Mouse (Mus musculus): ENCODE measurements around the gene Ormdl1. TPM values are rescaled to one million over a fixed set of nuclear protein-coding genes. Genes with fewer than 3 reads are reported as not detected.
"Not testable (repeated sequence)": the region's sequence is repeated elsewhere in the genome, so short reads cannot be mapped to it uniquely, and the experiment has no call there.

Gene Ormdl1
- polyA plus RNA-seq (2012; rRNA removed) = 3.6 and 6.4 TPM in 2 replicates

DNA sequence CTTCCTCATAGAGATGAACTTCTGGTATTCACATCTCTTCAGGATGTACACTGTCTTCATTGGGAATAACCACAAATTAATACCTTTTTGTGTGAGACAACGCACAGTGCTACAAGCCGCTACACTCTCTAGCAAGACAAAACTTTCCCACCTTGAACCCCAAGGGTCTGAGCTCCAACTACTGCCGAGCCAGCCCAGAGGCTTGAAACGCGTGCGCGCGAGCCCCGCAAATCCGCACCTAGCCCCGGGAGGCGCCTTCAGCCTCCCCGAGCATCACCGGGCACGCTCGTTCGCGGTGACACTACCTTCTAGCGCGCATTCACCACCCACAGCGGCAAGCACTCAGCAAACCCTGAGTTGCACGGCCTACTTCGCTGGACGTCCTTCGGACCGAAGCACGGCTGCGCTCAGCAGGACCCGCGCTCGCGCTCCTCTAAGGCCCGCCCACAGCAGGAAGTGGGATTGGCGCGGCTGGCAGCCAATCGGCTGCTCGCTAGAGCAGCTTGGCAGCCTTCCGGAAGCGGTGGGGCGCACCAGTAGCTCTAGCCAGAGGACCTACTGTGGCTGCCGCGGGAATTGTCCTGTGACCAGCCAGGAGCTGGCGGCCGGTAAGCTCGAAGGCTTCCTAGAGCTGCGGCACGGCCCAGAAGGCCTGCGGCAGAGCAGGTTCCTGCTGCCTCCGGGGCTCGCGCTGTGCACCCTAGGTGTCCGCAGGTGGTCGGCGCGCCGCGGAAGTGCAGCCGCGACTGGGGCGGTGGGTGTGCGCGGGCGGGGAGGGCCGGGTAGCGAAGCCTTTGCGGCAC lies at the start of gene Ormdl1, which contains the start of the genes Pms1 and Gm28778:
Gene Ormdl1 (plus strand): TSS at position 515 of the 803 bp plus-strand sequence.
Gene Pms1 (minus strand): TSS at position 438 of the 803 bp plus-strand sequence.
Gene Gm28778 (plus strand): TSS at position 531 of the 803 bp plus-strand sequence.
- under 1% methylated on average over 66 of the region's 66 CpGs for WGBS
- peak; percentile 71; the same call in 1 of the 2 replicates for TF ChIP-seq POLR2A (IDR thresholded peaks at IDR 0.05; ENCODE audit: borderline replicate concordance, extremely low read depth, low read depth, low read length)
- no peak for TF ChIP-seq CTCF (IDR thresholded peaks at IDR 0.05; ENCODE audit: insufficient read depth, low read length)
- Histone ChIP-seq H3K4me1 (ENCODE audit: control insufficient read depth, insufficient read depth, low read length) (no peaks in the 10 kb centered on the region), H3K4me3 (replicated peaks; ENCODE audit: extremely low read depth, low read depth, low read length) (peak within 1 kb of the TSS; percentile 99)
- peak; percentile 97 for DNase-seq

DNA sequence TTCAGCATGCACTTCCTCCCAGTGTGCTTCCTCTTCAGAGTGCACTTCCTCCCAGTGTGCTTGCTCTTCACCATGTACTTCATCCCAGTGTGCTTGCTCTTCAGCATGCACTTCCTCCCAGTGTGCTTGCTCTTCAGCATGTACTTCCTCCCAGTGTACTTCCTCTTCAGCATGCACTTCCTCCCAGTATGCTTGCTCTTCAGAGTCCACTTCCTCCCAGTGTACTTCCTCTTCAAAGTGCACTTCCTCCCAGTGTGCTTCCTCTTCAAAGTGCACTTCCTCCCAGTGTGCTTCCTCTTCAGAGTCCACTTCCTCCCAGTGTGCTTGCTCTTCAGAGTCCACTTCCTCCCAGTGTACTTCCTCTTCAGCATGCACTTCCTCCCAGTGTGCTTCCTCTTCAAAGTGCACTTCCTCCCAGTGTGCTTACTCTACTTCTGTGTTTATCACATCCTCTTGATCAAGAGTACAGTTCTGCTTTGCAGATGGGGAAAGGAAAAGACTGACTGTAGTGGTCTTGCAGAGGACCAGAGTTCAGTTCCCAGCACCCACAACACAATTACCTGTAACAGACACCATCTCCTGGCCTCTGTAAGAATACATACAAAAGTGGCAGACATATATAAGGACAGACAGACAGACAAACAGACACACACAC lies 31.8 kb upstream of the Ormdl1 start:
- not testable (repeated sequence) for H3K4me3 ChIP-seq (replicated peaks; ENCODE audit: extremely low read depth, low read depth, low read length); DNase-seq; H3K4me1 ChIP-seq (ENCODE audit: control insufficient read depth, insufficient read depth, low read length)

DNA sequence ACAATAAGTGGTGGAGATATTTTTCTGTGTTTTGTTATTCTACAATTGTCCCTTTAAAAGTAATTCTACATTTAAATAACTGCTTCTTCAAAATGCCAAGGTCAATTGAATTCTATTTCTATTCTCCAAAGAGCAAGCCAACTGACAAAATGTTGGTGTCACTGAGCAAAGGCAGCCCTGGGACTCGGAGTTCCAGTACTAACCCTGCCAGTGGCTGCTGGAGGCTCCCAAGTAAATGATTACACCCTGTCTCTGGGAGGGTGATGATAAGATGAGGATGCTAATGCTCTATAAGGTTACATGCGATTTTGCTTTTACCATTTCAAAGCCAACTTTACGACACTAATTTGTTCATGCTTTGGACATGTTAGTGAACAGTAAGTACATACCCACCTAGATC lies 27.0 kb upstream of the Ormdl1 start:
- DNase-seq = no peak
- TF ChIP-seq POLR2A (IDR thresholded peaks at IDR 0.05; ENCODE audit: borderline replicate concordance, extremely low read depth, low read depth, low read length) (no peak), CTCF (IDR thresholded peaks at IDR 0.05; ENCODE audit: insufficient read depth, low read length) (no peak)
- no peak overlapping the region for H3K4me3 ChIP-seq (replicated peaks; ENCODE audit: extremely low read depth, low read depth, low read length)
- 75% methylated on average over 3 of the region's 3 CpGs for whole genome bisulfite sequencing
- H3K4me1 ChIP-seq (ENCODE audit: control insufficient read depth, insufficient read depth, low read length) = no peaks in the 10 kb centered on the region

DNA sequence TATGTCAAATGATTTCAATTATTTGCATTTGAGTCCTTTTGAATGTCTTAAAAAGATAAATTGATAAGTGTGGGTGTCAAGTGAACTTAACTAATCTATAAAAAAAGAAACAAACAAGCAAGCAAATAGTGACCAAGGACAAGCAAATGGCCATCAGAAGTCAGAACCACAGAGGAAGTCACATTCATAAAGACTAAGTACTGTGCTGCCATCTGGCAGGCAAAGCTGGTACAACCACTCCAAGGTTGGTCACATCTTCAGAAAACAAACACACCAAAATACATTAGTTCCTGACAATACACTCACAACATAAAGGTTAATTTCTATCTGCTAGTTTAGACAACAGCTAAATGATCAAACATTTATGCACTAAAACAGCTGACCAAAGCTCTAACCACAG lies 24.2 kb upstream of the Ormdl1 start:
- Histone ChIP-seq H3K4me1 (ENCODE audit: control insufficient read depth, insufficient read depth, low read length) (no peaks in the 10 kb centered on the region), H3K4me3 (replicated peaks; ENCODE audit: extremely low read depth, low read depth, low read length) (no peak overlapping the region)
- DNase-seq = no peak
- no peak for TF ChIP-seq POLR2A (IDR thresholded peaks at IDR 0.05; ENCODE audit: borderline replicate concordance, extremely low read depth, low read depth, low read length)
- no peak for TF ChIP-seq CTCF (IDR thresholded peaks at IDR 0.05; ENCODE audit: insufficient read depth, low read length)

DNA sequence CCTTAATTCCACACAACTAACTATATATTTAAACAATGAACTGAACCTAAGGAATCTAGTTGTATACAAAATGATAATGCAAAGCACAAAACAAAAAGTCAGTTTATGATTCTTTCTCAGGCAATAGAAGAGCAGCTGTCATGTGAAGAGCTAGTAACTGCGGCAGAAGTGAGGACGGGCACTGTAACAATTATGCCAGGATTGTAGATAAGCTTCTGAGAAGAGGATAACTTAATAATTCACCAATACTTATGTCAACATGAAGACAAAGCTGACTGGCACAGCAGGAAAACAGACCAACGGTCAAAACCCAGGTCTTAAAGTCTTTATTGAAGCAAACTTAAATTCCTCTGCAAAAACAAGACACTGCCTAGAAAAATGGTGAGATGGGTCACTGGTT lies 5.7 kb upstream of the Ormdl1 start:
- no peaks in the 10 kb centered on the region for H3K4me1 ChIP-seq (ENCODE audit: control insufficient read depth, insufficient read depth, low read length)
- TF ChIP-seq POLR2A (IDR thresholded peaks at IDR 0.05; ENCODE audit: borderline replicate concordance, extremely low read depth, low read depth, low read length) (no peak), CTCF (IDR thresholded peaks at IDR 0.05; ENCODE audit: insufficient read depth, low read length) (no peak)
- H3K4me3 ChIP-seq (replicated peaks; ENCODE audit: extremely low read depth, low read depth, low read length) = no peak overlapping the region
- no peak for DNase-seq
- 69% methylated on average over 3 of the region's 3 CpGs for WGBS

DNA sequence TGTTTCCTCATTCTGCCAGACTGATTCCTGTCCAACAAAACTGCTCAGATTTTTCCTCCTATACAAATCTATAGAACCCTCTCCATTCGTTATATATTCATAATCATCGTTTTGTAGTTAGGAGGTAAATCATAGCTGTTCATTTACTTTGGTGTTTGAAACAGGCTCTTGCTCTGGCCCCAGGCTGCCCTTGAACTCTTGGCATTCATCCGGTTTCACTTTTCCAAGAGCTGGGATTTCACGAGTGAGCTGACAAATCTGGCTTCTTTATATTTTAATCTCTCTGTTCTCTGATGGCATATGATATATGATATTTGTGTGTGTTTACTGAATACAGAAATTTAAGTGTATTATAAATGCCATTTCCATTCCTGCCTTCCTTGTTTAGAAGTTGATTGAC lies 3.6 kb downstream of the Ormdl1 start:
- WGBS = 74% methylated on average over 4 of the region's 4 CpGs
- TF ChIP-seq CTCF (IDR thresholded peaks at IDR 0.05; ENCODE audit: insufficient read depth, low read length) (no peak), POLR2A (IDR thresholded peaks at IDR 0.05; ENCODE audit: borderline replicate concordance, extremely low read depth, low read depth, low read length) (no peak)
- no peak overlapping the region for H3K4me3 ChIP-seq (replicated peaks; ENCODE audit: extremely low read depth, low read depth, low read length)
- H3K4me1 ChIP-seq (ENCODE audit: control insufficient read depth, insufficient read depth, low read length) = no peaks in the 10 kb centered on the region
- DNase-seq = no peak

DNA sequence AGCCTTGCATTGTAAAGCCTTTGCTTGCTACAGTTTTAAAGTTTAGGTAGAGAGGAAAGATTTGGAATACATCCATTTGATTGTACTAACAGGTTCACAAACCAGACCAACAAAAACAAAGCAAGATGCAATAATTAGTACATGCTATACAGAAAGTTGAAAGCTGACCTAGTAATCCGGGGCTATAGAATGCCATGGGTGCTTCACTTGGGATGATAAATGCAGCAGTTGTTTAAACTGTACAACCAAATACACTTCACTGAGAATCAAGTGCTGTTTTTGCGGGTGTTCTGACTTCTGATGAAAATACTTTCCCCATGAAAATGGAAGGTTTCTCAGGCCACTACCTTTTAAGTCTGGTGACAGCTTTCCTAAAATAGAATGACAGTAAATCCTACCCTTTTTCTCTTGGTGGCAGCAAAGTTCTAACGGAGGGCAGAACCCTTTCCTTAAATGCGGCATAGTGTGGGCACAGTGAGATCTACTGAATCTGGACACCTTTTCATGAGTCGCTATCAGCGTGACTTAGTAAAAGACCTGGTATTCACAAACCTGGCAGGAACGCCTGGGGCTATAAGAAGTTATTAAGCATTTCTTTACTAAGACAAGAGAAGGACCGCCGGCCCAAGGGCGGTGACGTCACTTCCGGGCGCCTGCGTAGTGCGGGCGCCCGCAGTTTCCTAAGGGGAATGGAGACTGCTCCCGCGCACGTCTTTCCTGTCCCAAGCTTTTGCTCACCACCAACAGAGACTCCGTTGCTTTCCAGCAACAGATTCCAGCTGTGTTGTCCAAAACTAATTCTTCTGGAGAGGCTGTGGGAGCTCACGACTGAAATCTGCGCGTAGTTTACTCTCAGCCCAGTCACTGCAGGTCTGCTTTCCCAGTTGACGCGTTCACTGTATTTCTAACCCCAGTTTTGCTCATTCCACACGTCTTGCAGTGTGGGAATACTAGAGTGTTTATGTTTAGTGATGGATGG lies 16.4 kb downstream of the Ormdl1 start, which contains the start of gene Osgepl1:
Gene Osgepl1 (plus strand): TSS at position 636 of the 979 bp plus-strand sequence.
- peak; percentile 77; the same call in 1 of the 2 replicates for TF ChIP-seq POLR2A (IDR thresholded peaks at IDR 0.05; ENCODE audit: borderline replicate concordance, extremely low read depth, low read depth, low read length)
- TF ChIP-seq CTCF (IDR thresholded peaks at IDR 0.05; ENCODE audit: insufficient read depth, low read length) = no peak
- H3K4me3 ChIP-seq (replicated peaks; ENCODE audit: extremely low read depth, low read depth, low read length) = peak within 1 kb of the TSS; percentile 77
- 1% methylated on average over 27 of the region's 27 CpGs for WGBS
- peaks cover 3% of the 10 kb centered on the region; the same call in 1 of the 2 replicates for H3K4me1 ChIP-seq (ENCODE audit: control insufficient read depth, insufficient read depth, low read length)
- peak; percentile 88 for DNase-seq

DNA sequence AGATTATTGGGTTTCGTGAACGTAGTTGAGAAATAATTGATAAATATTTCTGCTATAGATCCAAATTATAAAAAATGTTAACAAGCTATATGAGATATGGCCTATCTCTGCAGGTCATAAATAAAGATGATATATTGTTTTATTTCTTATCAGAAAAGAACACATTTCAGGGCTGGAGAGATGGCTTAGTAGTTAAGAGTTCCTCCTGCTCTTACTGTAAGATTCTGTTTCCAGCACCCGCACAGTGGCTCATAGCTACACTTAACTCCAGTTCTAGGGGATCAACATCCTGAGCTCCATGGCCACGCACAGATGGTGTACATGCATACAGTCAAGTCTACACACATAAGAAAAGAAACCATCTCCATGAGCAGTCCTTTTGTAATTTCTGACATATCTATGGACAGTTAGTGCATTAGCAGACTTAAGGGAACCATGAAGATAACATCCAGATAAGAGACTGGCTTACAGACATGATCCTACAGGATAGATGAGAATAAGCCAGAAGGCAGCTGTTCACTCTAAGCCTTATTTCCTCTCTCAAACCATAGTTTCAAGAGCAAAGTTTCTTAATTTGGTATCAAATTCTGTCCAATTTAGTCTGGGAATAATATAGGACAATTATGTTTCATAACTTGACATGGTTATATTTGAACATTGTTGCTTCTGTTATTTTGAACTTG lies 24.9 kb downstream of the Ormdl1 start:
- no peak for TF ChIP-seq POLR2A (IDR thresholded peaks at IDR 0.05; ENCODE audit: borderline replicate concordance, extremely low read depth, low read depth, low read length)
- no peak for TF ChIP-seq CTCF (IDR thresholded peaks at IDR 0.05; ENCODE audit: insufficient read depth, low read length)
- WGBS = 97% methylated on average over 4 of the region's 4 CpGs
- Histone ChIP-seq H3K4me3 (replicated peaks; ENCODE audit: extremely low read depth, low read depth, low read length) (no peak overlapping the region), H3K4me1 (ENCODE audit: control insufficient read depth, insufficient read depth, low read length) (no peaks in the 10 kb centered on the region)
- no peak for DNase-seq
